Mouse (Mus musculus): ENCODE data around the gene Ube2o. TPM values are rescaled to one million over a fixed set of nuclear protein-coding genes. Genes with fewer than 3 reads are reported as not detected.
"Not testable (repeated sequence)": the region's sequence is repeated elsewhere in the genome, so short reads cannot be mapped to it uniquely, and the experiment has no call there.

Gene Ube2o
- polyA plus RNA-seq, 1 experiment from 2014 or later: 17.1 TPM

GRCm38 (mm10) chr11:116497313-116497712 lies 83.9 kb downstream of the Ube2o start:
- Histone ChIP-seq H3K4me1 (ENCODE audit: control insufficient read depth, insufficient read depth, low read length) (no peaks in the 10 kb centered on the region), H3K4me3 (ENCODE audit: low read depth, low read length) (no peak overlapping the region), H3K36me3 (ENCODE audit: control insufficient read depth, insufficient read depth, low read length) (no peaks in the 10 kb centered on the region), H3K9ac (ENCODE audit: low read depth, low read length) (no peak overlapping the region), H3K4me2 (no peak overlapping the region), H3K9me3 (replicated peaks; ENCODE audit: control insufficient read depth, low read length) (0 out of 2 replicates have a peak, but pooled peaks cover 2% of the 10 kb centered on the region), H3K27me3 (ENCODE audit: control insufficient read depth, insufficient read depth, low read length) (no peaks in the 10 kb centered on the region), H3K27ac (ENCODE audit: low read depth, low read length) (no peak overlapping the region)
- no peak for ATAC-seq (replicated peaks; ENCODE audit: insufficient number of reproducible peaks, low FRiP score, low TSS enrichment)
- WGBS (ENCODE audit: insufficient replicate concordance): 44% methylated on average over 4 of the region's 4 CpGs

- Histone ChIP-seq H3K4me3 (ENCODE audit: low read depth, low read length) (no peak overlapping the region), H3K9ac (ENCODE audit: low read depth, low read length) (no peak overlapping the region), H3K27ac (ENCODE audit: low read depth, low read length) (peak overlapping the region; percentile 59), H3K36me3 (ENCODE audit: control insufficient read depth, insufficient read depth, low read length) (no peaks in the 10 kb centered on the region), H3K27me3 (ENCODE audit: control insufficient read depth, insufficient read depth, low read length) (no peaks in the 10 kb centered on the region), H3K9me3 (replicated peaks; ENCODE audit: control insufficient read depth, low read length) (0 out of 2 replicates have a peak, but pooled peaks cover 2% of the 10 kb centered on the region), H3K4me2 (no peak overlapping the region), H3K4me1 (ENCODE audit: control insufficient read depth, insufficient read depth, low read length) (no peaks in the 10 kb centered on the region)
- 47% methylated on average over 13 of the region's 13 CpGs for WGBS (ENCODE audit: insufficient replicate concordance)
- no peak for ATAC-seq (replicated peaks; ENCODE audit: insufficient number of reproducible peaks, low FRiP score, low TSS enrichment)
Measured at GRCm38 (mm10) chr11:116494474-116495174, 86.6 kb downstream of the Ube2o start.

GRCm38 (mm10) chr11:116493795-116494252 lies 87.4 kb downstream of the Ube2o start, which contains the start of gene Prpsap1:
Gene Prpsap1 (minus strand): TSS chr11:116494202.
- WGBS (ENCODE audit: insufficient replicate concordance): 28% methylated on average over 4 of the region's 4 CpGs
- 0 out of 2 replicates have a peak, but pooled peaks cover 2% of the 10 kb centered on the region for H3K9me3 ChIP-seq (replicated peaks; ENCODE audit: control insufficient read depth, low read length)
- no peak within 1 kb of the TSS for H3K4me3 ChIP-seq (ENCODE audit: low read depth, low read length)
- no peaks in the 10 kb centered on the region for H3K36me3 ChIP-seq (ENCODE audit: control insufficient read depth, insufficient read depth, low read length)
- no peak within 1 kb of the TSS for H3K9ac ChIP-seq (ENCODE audit: low read depth, low read length)
- H3K4me1 ChIP-seq (ENCODE audit: control insufficient read depth, insufficient read depth, low read length): peaks cover 3% of the 10 kb centered on the region; the same call in 1 of the 2 replicates
- H3K27ac ChIP-seq (ENCODE audit: low read depth, low read length): peak within 1 kb of the TSS; percentile 59
- no peaks in the 10 kb centered on the region for H3K27me3 ChIP-seq (ENCODE audit: control insufficient read depth, insufficient read depth, low read length)
- ATAC-seq (replicated peaks; ENCODE audit: insufficient number of reproducible peaks, low FRiP score, low TSS enrichment): no peak
- no peak within 1 kb of the TSS for H3K4me2 ChIP-seq

- Histone ChIP-seq H3K27ac (ENCODE audit: low read depth, low read length) (no peak overlapping the region), H3K9ac (ENCODE audit: low read depth, low read length) (no peak overlapping the region), H3K4me3 (ENCODE audit: low read depth, low read length) (no peak overlapping the region), H3K4me2 (no peak overlapping the region), H3K27me3 (ENCODE audit: control insufficient read depth, insufficient read depth, low read length) (no peaks in the 10 kb centered on the region), H3K9me3 (replicated peaks; ENCODE audit: control insufficient read depth, low read length) (0 out of 2 replicates have a peak, but pooled peaks cover 2% of the 10 kb centered on the region), H3K36me3 (ENCODE audit: control insufficient read depth, insufficient read depth, low read length) (no peaks in the 10 kb centered on the region), H3K4me1 (ENCODE audit: control insufficient read depth, insufficient read depth, low read length) (peaks cover 3% of the 10 kb centered on the region; the same call in 1 of the 2 replicates)
- ATAC-seq (replicated peaks; ENCODE audit: insufficient number of reproducible peaks, low FRiP score, low TSS enrichment): no peak
- 70% methylated on average over 5 of the region's 5 CpGs for WGBS (ENCODE audit: insufficient replicate concordance)
Measured at GRCm38 (mm10) chr11:116493191-116493590, 88.1 kb downstream of the Ube2o start.

GRCm38 (mm10) chr11:116492507-116492906 lies 88.7 kb downstream of the Ube2o start:
- H3K4me3 ChIP-seq (ENCODE audit: low read depth, low read length); H3K9me3 ChIP-seq (replicated peaks; ENCODE audit: control insufficient read depth, low read length); H3K27me3 ChIP-seq (ENCODE audit: control insufficient read depth, insufficient read depth, low read length); H3K9ac ChIP-seq (ENCODE audit: low read depth, low read length); H3K4me1 ChIP-seq (ENCODE audit: control insufficient read depth, insufficient read depth, low read length); H3K36me3 ChIP-seq (ENCODE audit: control insufficient read depth, insufficient read depth, low read length); H3K4me2 ChIP-seq; H3K27ac ChIP-seq (ENCODE audit: low read depth, low read length); ATAC-seq (replicated peaks; ENCODE audit: insufficient number of reproducible peaks, low FRiP score, low TSS enrichment): not testable (repeated sequence)
- 82% methylated on average over 1 of the region's 1 CpGs for WGBS (ENCODE audit: insufficient replicate concordance)

GRCm38 (mm10) chr11:116491338-116491737 lies 89.9 kb downstream of the Ube2o start:
- ATAC-seq (replicated peaks; ENCODE audit: insufficient number of reproducible peaks, low FRiP score, low TSS enrichment): no peak
- Histone ChIP-seq H3K36me3 (ENCODE audit: control insufficient read depth, insufficient read depth, low read length) (peaks cover 3% of the 10 kb centered on the region; the same call in 1 of the 2 replicates), H3K27me3 (ENCODE audit: control insufficient read depth, insufficient read depth, low read length) (no peaks in the 10 kb centered on the region), H3K4me3 (ENCODE audit: low read depth, low read length) (no peak overlapping the region), H3K9me3 (replicated peaks; ENCODE audit: control insufficient read depth, low read length) (no peaks in the 10 kb centered on the region), H3K4me1 (ENCODE audit: control insufficient read depth, insufficient read depth, low read length) (peaks cover 3% of the 10 kb centered on the region; the same call in 1 of the 2 replicates), H3K9ac (ENCODE audit: low read depth, low read length) (no peak overlapping the region; the same call in 1 of the 2 replicates), H3K4me2 (peak overlapping the region; percentile 83), H3K27ac (ENCODE audit: low read depth, low read length) (no peak overlapping the region)
- 71% methylated on average over 6 of the region's 6 CpGs for WGBS (ENCODE audit: insufficient replicate concordance)

GRCm38 (mm10) chr11:116490232-116491107 lies 90.8 kb downstream of the Ube2o start:
- under 1% methylated on average over 62 of the region's 62 CpGs for WGBS (ENCODE audit: insufficient replicate concordance)
- no peaks in the 10 kb centered on the region for H3K9me3 ChIP-seq (replicated peaks; ENCODE audit: control insufficient read depth, low read length)
- peaks cover 3% of the 10 kb centered on the region; the same call in 1 of the 2 replicates for H3K4me1 ChIP-seq (ENCODE audit: control insufficient read depth, insufficient read depth, low read length)
- H3K4me3 ChIP-seq (ENCODE audit: low read depth, low read length): peak overlapping the region; percentile 99
- H3K36me3 ChIP-seq (ENCODE audit: control insufficient read depth, insufficient read depth, low read length): peaks cover 4% of the 10 kb centered on the region
- peak overlapping the region; percentile 96 for H3K9ac ChIP-seq (ENCODE audit: low read depth, low read length)
- peak; percentile 88 for ATAC-seq (replicated peaks; ENCODE audit: insufficient number of reproducible peaks, low FRiP score, low TSS enrichment)
- H3K27ac ChIP-seq (ENCODE audit: low read depth, low read length): peak overlapping the region; percentile 92
- no peaks in the 10 kb centered on the region for H3K27me3 ChIP-seq (ENCODE audit: control insufficient read depth, insufficient read depth, low read length)
- H3K4me2 ChIP-seq: peak overlapping the region; percentile 83

GRCm38 (mm10) chr11:116489771-116490231 lies 91.4 kb downstream of the Ube2o start:
- Histone ChIP-seq H3K36me3 (ENCODE audit: control insufficient read depth, insufficient read depth, low read length) (peaks cover 11% of the 10 kb centered on the region), H3K4me3 (ENCODE audit: low read depth, low read length) (peak overlapping the region; percentile 99), H3K4me1 (ENCODE audit: control insufficient read depth, insufficient read depth, low read length) (peaks cover 3% of the 10 kb centered on the region; the same call in 1 of the 2 replicates), H3K9ac (ENCODE audit: low read depth, low read length) (peak overlapping the region; percentile 96), H3K9me3 (replicated peaks; ENCODE audit: control insufficient read depth, low read length) (no peaks in the 10 kb centered on the region), H3K27me3 (ENCODE audit: control insufficient read depth, insufficient read depth, low read length) (no peaks in the 10 kb centered on the region), H3K4me2 (peak overlapping the region; percentile 83), H3K27ac (ENCODE audit: low read depth, low read length) (peak overlapping the region; percentile 92)
- under 1% methylated on average over 39 of the region's 39 CpGs for WGBS (ENCODE audit: insufficient replicate concordance)
- peak; percentile 40; the same call in 1 of the 2 replicates for ATAC-seq (replicated peaks; ENCODE audit: insufficient number of reproducible peaks, low FRiP score, low TSS enrichment)
